Mouse (Mus musculus): ENCODE results near the gene Nrxn3. TPM values are rescaled to one million over a fixed set of nuclear protein-coding genes. Genes with fewer than 3 reads are reported as not detected.

The Nrxn3 gene
- polyA plus RNA-seq, 1 experiment from 2014 or later, result 96.9 TPM

DNA sequence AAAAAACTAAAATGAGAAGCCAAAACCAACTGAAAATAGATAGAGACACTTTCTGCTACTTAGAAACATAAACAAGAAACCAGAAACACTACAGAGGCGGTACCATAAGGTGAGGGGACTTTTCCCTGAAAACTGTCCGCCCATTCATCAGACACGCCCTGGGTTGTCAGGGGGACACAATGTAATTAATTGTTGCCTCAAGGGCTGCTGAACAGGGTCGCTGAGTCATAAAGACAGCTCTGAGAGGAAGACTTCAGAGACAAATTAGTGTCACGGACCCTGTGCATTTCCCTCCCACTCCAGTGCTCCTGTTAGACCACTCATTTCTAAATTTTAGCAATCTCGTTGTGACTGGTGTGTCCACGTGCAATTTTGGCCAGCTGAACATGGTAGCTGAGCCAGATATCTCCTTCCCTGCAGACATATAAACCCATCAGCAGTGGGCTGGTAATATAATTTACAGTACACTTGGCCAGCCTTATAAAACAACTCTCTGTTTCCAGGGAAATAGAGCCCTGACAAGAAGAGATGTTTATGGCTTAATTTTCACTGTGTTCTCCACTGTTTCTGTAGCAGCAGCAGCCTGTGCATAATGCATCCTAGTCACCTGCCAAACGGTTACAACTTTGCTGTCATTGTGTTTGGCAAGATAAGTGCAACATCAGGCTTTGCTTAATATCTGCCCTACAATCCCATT lies 603.3 kb downstream of the Nrxn3 start:
- H3K27ac ChIP-seq, result no peak overlapping the region
- ATAC-seq (ENCODE audit: low FRiP score) (no peak), DNase-seq (ENCODE audit: low spot score) (no peak)
- H3K4me2 ChIP-seq (replicated peaks), result no peak overlapping the region
- no peaks in the 10 kb centered on the region for H3K9me3 ChIP-seq (ENCODE audit: control insufficient read depth, low read length)
- H3K4me1 ChIP-seq (replicated peaks; ENCODE audit: control insufficient read depth, insufficient read depth, low read length), result 0 out of 2 replicates have a peak, but pooled peaks cover 3% of the 10 kb centered on the region
- no peaks in the 10 kb centered on the region for H3K27me3 ChIP-seq (ENCODE audit: control insufficient read depth, insufficient read depth, low read length)
- H3K9ac ChIP-seq, result no peak overlapping the region
- H3K36me3 ChIP-seq (replicated peaks; ENCODE audit: control insufficient read depth, insufficient read depth), result no peaks in the 10 kb centered on the region
- no peak overlapping the region for H3K4me3 ChIP-seq (replicated peaks; ENCODE audit: low read length)
- WGBS, result 22% methylated on average over 8 of the region's 8 CpGs

DNA sequence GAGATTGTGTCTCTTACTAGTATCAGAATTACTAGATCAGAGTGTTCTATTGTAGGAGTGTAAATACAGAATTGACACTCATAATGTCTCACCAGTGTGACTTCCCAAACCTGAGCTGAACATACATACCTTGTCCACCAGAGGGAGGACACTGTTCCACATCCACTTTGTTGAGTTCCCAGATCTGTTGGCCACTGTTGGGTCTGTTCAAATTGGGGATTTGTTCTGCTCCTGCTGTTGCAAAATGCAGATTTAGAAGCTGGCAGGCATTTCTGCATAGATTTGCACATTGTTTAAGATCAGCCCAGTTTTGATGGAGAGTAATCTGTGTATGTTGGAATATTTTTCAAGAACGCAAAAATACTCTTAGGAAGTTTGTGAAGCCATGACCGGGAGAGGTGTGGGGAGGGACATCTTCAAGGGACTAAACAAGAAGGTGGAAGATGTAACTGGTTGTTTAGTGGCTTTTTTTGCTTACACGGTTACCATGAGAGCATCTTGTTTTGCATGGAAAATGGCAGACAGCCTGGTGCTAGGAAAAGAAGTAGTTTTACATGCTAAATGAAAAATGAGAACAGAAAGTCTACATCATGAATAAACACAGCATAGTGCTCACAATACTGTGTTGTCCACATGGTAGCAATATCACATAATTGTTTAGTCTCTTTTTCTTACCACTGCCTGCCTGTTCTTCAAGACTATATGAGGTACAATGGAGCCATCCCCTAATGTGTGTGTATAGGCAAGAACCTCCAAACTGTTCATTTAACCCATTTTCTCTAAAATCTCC lies 609.0 kb downstream of the Nrxn3 start:
- 91% methylated on average over 3 of the region's 3 CpGs for WGBS
- DNase-seq (ENCODE audit: low spot score), result no peak
- ATAC-seq (ENCODE audit: low FRiP score), result no peak
- Histone ChIP-seq H3K27ac (no peak overlapping the region), H3K9ac (no peak overlapping the region), H3K36me3 (replicated peaks; ENCODE audit: control insufficient read depth, insufficient read depth) (no peaks in the 10 kb centered on the region), H3K27me3 (ENCODE audit: control insufficient read depth, insufficient read depth, low read length) (no peaks in the 10 kb centered on the region), H3K4me3 (replicated peaks; ENCODE audit: low read length) (no peak overlapping the region), H3K4me2 (replicated peaks) (no peak overlapping the region), H3K4me1 (replicated peaks; ENCODE audit: control insufficient read depth, insufficient read depth, low read length) (no peaks in the 10 kb centered on the region), H3K9me3 (ENCODE audit: control insufficient read depth, low read length) (no peaks in the 10 kb centered on the region)

DNA sequence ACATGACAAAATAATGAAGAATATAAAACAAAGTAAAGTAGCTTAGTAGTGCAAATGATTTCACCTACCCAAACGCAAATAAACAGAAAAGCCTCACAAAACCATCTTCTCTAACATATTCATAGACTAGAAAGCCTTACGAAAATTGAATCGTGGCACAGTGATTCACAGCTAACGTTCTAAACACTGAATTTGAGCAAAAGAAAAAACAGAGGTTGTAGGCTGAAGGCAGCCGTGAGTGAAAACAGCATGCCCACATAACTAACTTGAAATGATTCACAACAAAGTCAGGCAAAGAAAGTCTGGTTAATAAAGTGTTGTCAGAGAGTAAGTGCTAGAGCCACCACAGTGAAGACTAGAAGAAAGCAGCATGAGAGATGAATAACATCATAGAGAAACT lies 610.8 kb downstream of the Nrxn3 start:
- no peak for DNase-seq (ENCODE audit: low spot score)

DNA sequence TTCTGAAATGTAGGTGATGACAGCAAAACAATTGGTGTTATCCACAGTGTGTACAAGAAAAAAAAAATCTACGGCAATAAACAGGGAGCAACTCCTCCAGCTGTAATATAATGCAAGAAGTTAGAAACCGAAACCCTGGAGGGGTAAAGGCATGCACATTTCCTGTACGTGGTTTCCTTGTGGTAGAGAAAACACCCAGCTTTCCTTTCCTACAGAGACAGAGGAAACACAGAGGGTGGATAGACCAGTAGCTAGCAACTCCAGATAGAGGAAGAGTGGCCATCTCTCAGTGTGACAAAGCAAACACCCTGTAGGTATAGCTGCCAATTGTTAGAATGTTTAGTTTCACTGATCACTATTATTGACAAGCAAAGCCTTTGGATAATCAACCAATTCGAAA lies 642.2 kb downstream of the Nrxn3 start:
- no peak for ATAC-seq (ENCODE audit: low FRiP score)
- 73% methylated on average over 4 of the region's 4 CpGs for WGBS
- no peaks in the 10 kb centered on the region for H3K36me3 ChIP-seq (replicated peaks; ENCODE audit: control insufficient read depth, insufficient read depth)

More for the DNA sequence above, 610.8 kb downstream of the Nrxn3 start:
- H3K4me2 ChIP-seq (replicated peaks), result no peak overlapping the region
- ATAC-seq (ENCODE audit: low FRiP score), result no peak
- H3K27ac ChIP-seq, result no peak overlapping the region
- no peaks in the 10 kb centered on the region for H3K9me3 ChIP-seq (ENCODE audit: control insufficient read depth, low read length)
- no peaks in the 10 kb centered on the region for H3K27me3 ChIP-seq (ENCODE audit: control insufficient read depth, insufficient read depth, low read length)
- no peak overlapping the region for H3K9ac ChIP-seq
- WGBS, result 91% methylated on average over 5 of the region's 5 CpGs
- H3K36me3 ChIP-seq (replicated peaks; ENCODE audit: control insufficient read depth, insufficient read depth), result no peaks in the 10 kb centered on the region
- no peaks in the 10 kb centered on the region for H3K4me1 ChIP-seq (replicated peaks; ENCODE audit: control insufficient read depth, insufficient read depth, low read length)
- no peak overlapping the region for H3K4me3 ChIP-seq (replicated peaks; ENCODE audit: low read length)

DNA sequence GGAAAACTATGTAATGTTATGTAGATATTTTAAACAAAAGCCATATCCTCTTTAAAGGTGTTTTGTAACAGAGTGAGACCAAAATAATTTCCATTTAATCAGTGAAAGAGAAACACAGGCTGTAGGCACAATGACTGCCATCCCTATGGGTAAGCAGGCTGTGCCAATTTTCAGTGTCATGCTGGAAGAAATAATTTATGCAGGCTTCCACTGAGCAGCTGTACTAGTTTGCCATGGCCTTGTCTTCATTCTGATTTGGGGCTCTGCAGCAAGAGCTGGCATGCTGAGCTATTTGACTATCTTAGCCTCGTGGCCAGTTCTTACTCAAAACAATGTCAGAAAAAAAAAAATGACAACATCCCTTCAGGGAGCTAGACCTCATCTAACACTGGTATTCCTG lies 647.3 kb downstream of the Nrxn3 start:
- Histone ChIP-seq H3K4me2 (replicated peaks) (no peak overlapping the region), H3K36me3 (replicated peaks; ENCODE audit: control insufficient read depth, insufficient read depth) (no peaks in the 10 kb centered on the region), H3K4me1 (replicated peaks; ENCODE audit: control insufficient read depth, insufficient read depth, low read length) (peaks cover 9% of the 10 kb centered on the region; the same call in 1 of the 2 replicates), H3K4me3 (replicated peaks; ENCODE audit: low read length) (no peak overlapping the region), H3K9ac (no peak overlapping the region), H3K27ac (no peak overlapping the region), H3K9me3 (ENCODE audit: control insufficient read depth, low read length) (no peaks in the 10 kb centered on the region), H3K27me3 (ENCODE audit: control insufficient read depth, insufficient read depth, low read length) (no peaks in the 10 kb centered on the region)
- peak; percentile 69; the same call in 1 of the 2 replicates for ATAC-seq (ENCODE audit: low FRiP score)
- WGBS, result 13% methylated on average over 1 of the region's 1 CpGs
- peak; percentile 48 for DNase-seq (ENCODE audit: low spot score)

More for the DNA sequence above, 642.2 kb downstream of the Nrxn3 start:
- DNase-seq (ENCODE audit: low spot score), result no peak
- Histone ChIP-seq H3K9me3 (ENCODE audit: control insufficient read depth, low read length) (no peaks in the 10 kb centered on the region), H3K4me2 (replicated peaks) (no peak overlapping the region), H3K27me3 (ENCODE audit: control insufficient read depth, insufficient read depth, low read length) (no peaks in the 10 kb centered on the region), H3K9ac (no peak overlapping the region), H3K4me1 (replicated peaks; ENCODE audit: control insufficient read depth, insufficient read depth, low read length) (0 out of 2 replicates have a peak, but pooled peaks cover 4% of the 10 kb centered on the region), H3K27ac (no peak overlapping the region), H3K4me3 (replicated peaks; ENCODE audit: low read length) (no peak overlapping the region)

DNA sequence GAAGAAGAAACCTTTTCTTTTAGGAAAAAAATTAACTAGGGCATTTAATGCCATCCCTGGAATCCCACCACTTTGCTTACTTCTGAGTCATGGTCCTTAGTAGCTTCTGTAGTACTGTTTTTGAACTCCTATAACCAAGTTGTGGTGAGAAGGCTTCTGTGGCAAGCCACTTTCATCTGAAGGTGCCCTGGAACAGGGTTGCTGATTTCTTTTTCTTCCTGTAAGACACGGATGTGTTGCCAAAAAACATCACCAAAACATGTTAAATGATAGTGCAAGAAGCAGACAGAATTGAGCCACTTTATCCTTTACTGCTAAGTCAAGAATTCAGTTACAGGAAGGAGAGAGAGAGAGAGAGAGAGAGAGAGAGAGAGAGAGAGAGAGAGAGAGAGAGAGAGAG lies 653.9 kb downstream of the Nrxn3 start:
- 60% methylated on average over 1 of the region's 1 CpGs for WGBS
- Histone ChIP-seq H3K27ac (no peak overlapping the region), H3K4me3 (replicated peaks; ENCODE audit: low read length) (no peak overlapping the region), H3K4me1 (replicated peaks; ENCODE audit: control insufficient read depth, insufficient read depth, low read length) (0 out of 2 replicates have a peak, but pooled peaks cover 11% of the 10 kb centered on the region), H3K27me3 (ENCODE audit: control insufficient read depth, insufficient read depth, low read length) (no peaks in the 10 kb centered on the region), H3K4me2 (replicated peaks) (no peak overlapping the region), H3K9ac (no peak overlapping the region), H3K9me3 (ENCODE audit: control insufficient read depth, low read length) (no peaks in the 10 kb centered on the region), H3K36me3 (replicated peaks; ENCODE audit: control insufficient read depth, insufficient read depth) (no peaks in the 10 kb centered on the region)
- no peak for ATAC-seq (ENCODE audit: low FRiP score)
- DNase-seq (ENCODE audit: low spot score), result no peak

DNA sequence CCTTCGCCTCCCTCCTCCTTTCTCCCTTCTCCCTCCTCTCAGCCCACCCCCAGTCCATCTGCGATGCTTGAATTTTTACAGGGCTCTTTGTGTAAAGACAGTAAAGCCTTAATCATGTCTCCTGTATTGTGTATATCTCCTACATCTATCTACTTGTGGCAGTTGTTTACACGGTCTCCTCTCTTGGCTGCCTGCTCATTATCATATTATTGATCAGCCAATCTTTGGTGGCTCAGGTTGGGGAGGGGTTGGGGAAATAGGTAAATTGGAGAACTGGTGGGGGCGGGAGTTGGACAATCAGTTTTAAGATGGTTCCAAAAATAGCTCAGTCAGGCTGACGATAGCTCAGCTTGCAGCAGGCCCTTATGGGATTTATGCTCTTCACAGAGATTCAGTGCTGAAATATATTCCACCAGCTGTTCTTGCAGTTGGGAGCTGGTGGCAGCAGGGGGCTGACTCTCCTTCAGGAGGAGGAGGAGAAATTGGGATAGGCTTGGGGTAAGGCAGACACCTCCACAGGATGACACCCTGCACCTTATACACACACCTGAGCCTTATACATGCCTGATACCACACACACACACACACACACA lies 654.5 kb downstream of the Nrxn3 start:
- Histone ChIP-seq H3K4me1 (replicated peaks; ENCODE audit: control insufficient read depth, insufficient read depth, low read length) (0 out of 2 replicates have a peak, but pooled peaks cover 11% of the 10 kb centered on the region), H3K27ac (peak overlapping the region; percentile 73), H3K4me3 (replicated peaks; ENCODE audit: low read length) (no peak overlapping the region), H3K4me2 (replicated peaks) (no peak overlapping the region), H3K27me3 (ENCODE audit: control insufficient read depth, insufficient read depth, low read length) (no peaks in the 10 kb centered on the region), H3K9ac (no peak overlapping the region), H3K9me3 (ENCODE audit: control insufficient read depth, low read length) (no peaks in the 10 kb centered on the region), H3K36me3 (replicated peaks; ENCODE audit: control insufficient read depth, insufficient read depth) (no peaks in the 10 kb centered on the region)
- DNase-seq (ENCODE audit: low spot score) (no peak), ATAC-seq (ENCODE audit: low FRiP score) (peak; percentile 46; the same call in 1 of the 2 replicates)
- 49% methylated on average over 5 of the region's 5 CpGs for WGBS

DNA sequence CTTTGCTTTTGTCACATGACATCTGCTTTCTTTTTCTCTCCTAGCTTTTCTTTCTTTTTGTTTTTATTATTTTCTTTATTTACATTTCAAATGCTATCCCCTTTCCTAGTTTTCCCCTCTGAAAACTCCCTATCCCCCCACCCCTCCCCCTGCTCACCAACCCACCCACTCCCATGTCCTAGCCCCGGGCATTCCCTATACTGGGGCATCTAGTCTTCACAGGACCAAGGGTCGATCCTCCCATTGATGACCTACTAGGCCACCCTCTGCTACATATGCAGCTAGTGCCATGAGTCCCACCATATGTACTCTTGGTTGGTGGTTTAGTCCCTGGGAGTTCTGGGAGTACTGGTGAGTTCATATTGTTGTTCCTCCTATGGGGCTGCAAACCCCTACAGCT lies 655.0 kb downstream of the Nrxn3 start:
- 81% methylated on average over 2 of the region's 2 CpGs for WGBS
- no peak for ATAC-seq (ENCODE audit: low FRiP score)
- peak overlapping the region; percentile 73; the same call in 1 of the 2 replicates for H3K27ac ChIP-seq

DNA sequence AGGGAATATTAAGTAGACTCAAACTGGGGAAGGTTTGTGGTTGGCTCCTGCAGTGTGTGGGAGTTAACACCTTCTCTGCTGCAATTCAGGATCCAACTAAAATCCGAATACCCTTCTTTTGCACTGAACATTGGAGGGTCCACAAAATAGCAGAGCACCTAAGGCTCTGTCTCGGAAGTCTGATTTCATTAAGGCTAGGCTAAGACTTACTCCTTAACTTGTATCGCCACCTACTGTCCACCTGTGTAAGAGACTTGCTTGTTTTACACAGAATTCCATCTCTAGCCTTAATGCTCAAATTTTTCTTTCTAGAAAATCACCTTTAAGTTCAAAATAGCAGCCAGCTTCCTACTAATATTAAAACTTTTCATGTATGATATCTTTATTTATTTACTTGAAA lies 660.6 kb downstream of the Nrxn3 start:
- ATAC-seq (ENCODE audit: low FRiP score) (peak; percentile 68; the same call in 1 of the 2 replicates), DNase-seq (ENCODE audit: low spot score) (peak; percentile 77)
- H3K27me3 ChIP-seq (ENCODE audit: control insufficient read depth, insufficient read depth, low read length), result no peaks in the 10 kb centered on the region
- H3K4me1 ChIP-seq (replicated peaks; ENCODE audit: control insufficient read depth, insufficient read depth, low read length), result no peaks in the 10 kb centered on the region
- H3K9me3 ChIP-seq (ENCODE audit: control insufficient read depth, low read length), result no peaks in the 10 kb centered on the region
- H3K4me2 ChIP-seq (replicated peaks), result no peak overlapping the region
- H3K9ac ChIP-seq, result no peak overlapping the region
- H3K27ac ChIP-seq, result no peak overlapping the region
- no peak overlapping the region for H3K4me3 ChIP-seq (replicated peaks; ENCODE audit: low read length)
- WGBS, result 20% methylated on average over 3 of the region's 3 CpGs
- H3K36me3 ChIP-seq (replicated peaks; ENCODE audit: control insufficient read depth, insufficient read depth), result no peaks in the 10 kb centered on the region

More for the DNA sequence above, 655.0 kb downstream of the Nrxn3 start:
- no peaks in the 10 kb centered on the region for H3K36me3 ChIP-seq (replicated peaks; ENCODE audit: control insufficient read depth, insufficient read depth)
- H3K4me2 ChIP-seq (replicated peaks), result no peak overlapping the region
- H3K4me1 ChIP-seq (replicated peaks; ENCODE audit: control insufficient read depth, insufficient read depth, low read length), result 0 out of 2 replicates have a peak, but pooled peaks cover 11% of the 10 kb centered on the region
- DNase-seq (ENCODE audit: low spot score), result no peak
- H3K9ac ChIP-seq, result no peak overlapping the region
- H3K27me3 ChIP-seq (ENCODE audit: control insufficient read depth, insufficient read depth, low read length), result no peaks in the 10 kb centered on the region
- no peaks in the 10 kb centered on the region for H3K9me3 ChIP-seq (ENCODE audit: control insufficient read depth, low read length)
- no peak overlapping the region for H3K4me3 ChIP-seq (replicated peaks; ENCODE audit: low read length)

Data from hindbrain, embryonic 14.5 days (tissue).